In genomic region chr13:8785185-8785584, GRCm38 (mm10) we compare ENCODE assay signal across 8 mouse cellular contexts.
DNase-seq lines count a peak whose midpoint lies in the region; ATAC-seq and TF ChIP-seq lines count a peak whose summit lies in the region.

No protein-coding gene starts in this region.

- peak; percentile 27 to 32 for DNase-seq in B cell, adult 2 months
- peak; percentile 79 for DNase-seq in MEL (ENCODE audit: low read depth, low spot score)
- peak; percentile 59 to 62 for DNase-seq in cerebellum, adult 2 months
- peak; percentile 11 for DNase-seq in liver, embryonic 13.5 days

- peak; percentile 79 to 83 (median 82) for TF ChIP-seq CTCF in MEL (IDR thresholded peaks at IDR 0.05 in 2 of 3, conservative IDR thresholded peaks at IDR 0.05 in 1 of 3; ENCODE audit: control insufficient read depth in 1 of 3, insufficient read depth in 1 of 3, low read depth in 2 of 3, low read length in 3 of 3, poor library complexity in 1 of 3, severe bottlenecking in 1 of 3)
- peak; percentile 65 for TF ChIP-seq CTCF in cerebellum, adult 2 months (IDR thresholded peaks at IDR 0.05; ENCODE audit: borderline replicate concordance, insufficient read depth, low read depth, low read length)

- no peak overlapping the region for H3K9ac ChIP-seq in MEL (ENCODE audit: control insufficient read depth, low read depth, low read length, poor library complexity, severe bottlenecking)
- no peak overlapping the region for H3K9ac ChIP-seq in forebrain, embryonic 16.5 days (replicated peaks; ENCODE audit: low read depth, low read length)
- H3K9ac ChIP-seq in kidney, embryonic 16.5 days (replicated peaks; ENCODE audit: low read length): no peak overlapping the region
- no peak overlapping the region for H3K9ac ChIP-seq in liver, embryonic 13.5 days
- no peak overlapping the region for H3K9ac ChIP-seq in neural tube, embryonic 14.5 days (replicated peaks; ENCODE audit: low read depth, low read length)

- peaks cover 0 to 8% of the 10 kb centered on the region in 2 experiments; a peak in 1 of 4 replicates for H3K4me1 ChIP-seq in MEL (ENCODE audit: control insufficient read depth in 1 of 2, insufficient read depth in 2 of 2, low read length in 2 of 2)
- peaks cover 8% of the 10 kb centered on the region for H3K4me1 ChIP-seq in cerebellum, adult 2 months (ENCODE audit: control insufficient read depth, insufficient read depth, low read length)
- 0 out of 2 replicates have a peak, but pooled peaks cover 3% of the 10 kb centered on the region for H3K4me1 ChIP-seq in forebrain, embryonic 16.5 days (replicated peaks; ENCODE audit: control insufficient read depth, insufficient read depth, low read length)
- no peaks in the 10 kb centered on the region for H3K4me1 ChIP-seq in kidney, embryonic 16.5 days (ENCODE audit: insufficient read depth, low read length)
- H3K4me1 ChIP-seq in liver, embryonic 13.5 days (replicated peaks): no peaks in the 10 kb centered on the region
- H3K4me1 ChIP-seq in neural tube, embryonic 14.5 days (ENCODE audit: control insufficient read depth, insufficient read depth, low read length): 0 out of 2 replicates have a peak, but pooled peaks cover 2% of the 10 kb centered on the region

- 0 out of 2 replicates have a peak overlapping the region, but pooled peaks have one; percentile 12 for H3K4me2 ChIP-seq in forebrain, embryonic 16.5 days (ENCODE audit: low read length)
- no peak overlapping the region; the same call in 1 of the 2 replicates for H3K4me2 ChIP-seq in kidney, embryonic 16.5 days (replicated peaks; ENCODE audit: low read depth, low read length)
- H3K4me2 ChIP-seq in liver, embryonic 13.5 days: no peak overlapping the region
- no peak overlapping the region for H3K4me2 ChIP-seq in neural tube, embryonic 14.5 days (ENCODE audit: low read depth, low read length)

- no peaks in the 10 kb centered on the region for H3K9me3 ChIP-seq in MEL (replicated peaks; ENCODE audit: insufficient read depth, low read length)
- no peaks in the 10 kb centered on the region for H3K9me3 ChIP-seq in forebrain, embryonic 16.5 days (ENCODE audit: control insufficient read depth, low read length)
- no peaks in the 10 kb centered on the region for H3K9me3 ChIP-seq in kidney, embryonic 16.5 days (ENCODE audit: low read length)
- H3K9me3 ChIP-seq in liver, embryonic 13.5 days (replicated peaks): no peaks in the 10 kb centered on the region
- no peaks in the 10 kb centered on the region for H3K9me3 ChIP-seq in neural tube, embryonic 14.5 days (ENCODE audit: control insufficient read depth, low read length)

- H3K79me2 ChIP-seq in MEL (ENCODE audit: control insufficient read depth, insufficient read depth, low read length, poor library complexity): no peaks in the 10 kb centered on the region

- H3K27me3 ChIP-seq in MEL (ENCODE audit: control insufficient read depth in 1 of 2, insufficient read depth in 2 of 2, low read length in 2 of 2): peaks cover 0 to 2% of the 10 kb centered on the region in 2 experiments; a peak in 1 of 4 replicates
- H3K27me3 ChIP-seq in cerebellum, adult 2 months (ENCODE audit: control insufficient read depth, insufficient read depth, low read length): no peaks in the 10 kb centered on the region
- H3K27me3 ChIP-seq in forebrain, embryonic 16.5 days (replicated peaks; ENCODE audit: control insufficient read depth, insufficient read depth, low read length): 0 out of 2 replicates have a peak, but pooled peaks cover 2% of the 10 kb centered on the region
- H3K27me3 ChIP-seq in kidney, embryonic 16.5 days (ENCODE audit: insufficient read depth, low read length): no peaks in the 10 kb centered on the region
- H3K27me3 ChIP-seq in liver, embryonic 13.5 days: no peaks in the 10 kb centered on the region
- no peaks in the 10 kb centered on the region for H3K27me3 ChIP-seq in neural tube, embryonic 14.5 days (ENCODE audit: control insufficient read depth, insufficient read depth, low read length)

- TF ChIP-seq POLR2A in MEL (IDR thresholded peaks at IDR 0.05; ENCODE audit: control insufficient read depth in 1 of 2, insufficient read depth in 1 of 2, low read depth in 1 of 2, low read length in 2 of 2, poor library complexity in 1 of 2): no peak
- TF ChIP-seq POLR2A in cerebellum, adult 2 months (IDR thresholded peaks at IDR 0.05; ENCODE audit: borderline replicate concordance, insufficient read depth, low read length): no peak

- peak; percentile 74 for TF ChIP-seq RAD21 in MEL (IDR thresholded peaks at IDR 0.05; ENCODE audit: low read depth, low read length)

- WGBS in cerebellum, adult 2 months: 39% methylated on average over 9 of the region's 9 CpGs
- 37% methylated on average over 9 of the region's 9 CpGs for WGBS in forebrain, embryonic 16.5 days
- 25% methylated on average over 9 of the region's 9 CpGs for WGBS in kidney, embryonic 16.5 days
- WGBS in liver, embryonic 13.5 days (ENCODE audit: insufficient replicate concordance): 34% methylated on average over 9 of the region's 9 CpGs
- WGBS in neural tube, embryonic 14.5 days: 22% methylated on average over 9 of the region's 9 CpGs

- peaks cover 0 to 4% of the 10 kb centered on the region in 2 experiments; a peak in 1 of 4 replicates for H3K36me3 ChIP-seq in MEL (ENCODE audit: control insufficient read depth in 1 of 2, insufficient read depth in 2 of 2, low read length in 2 of 2)
- no peaks in the 10 kb centered on the region for H3K36me3 ChIP-seq in forebrain, embryonic 16.5 days (ENCODE audit: control insufficient read depth, insufficient read depth)
- H3K36me3 ChIP-seq in kidney, embryonic 16.5 days (ENCODE audit: insufficient read depth, low read length): no peaks in the 10 kb centered on the region
- no peaks in the 10 kb centered on the region for H3K36me3 ChIP-seq in liver, embryonic 13.5 days
- H3K36me3 ChIP-seq in neural tube, embryonic 14.5 days (ENCODE audit: control insufficient read depth, insufficient read depth, low read length): no peaks in the 10 kb centered on the region

- H3K27ac ChIP-seq in MEL (ENCODE audit: control insufficient read depth, low read depth, low read length): no peak overlapping the region
- no peak overlapping the region for H3K27ac ChIP-seq in cerebellum, adult 2 months (ENCODE audit: insufficient read depth, low read length)
- H3K27ac ChIP-seq in forebrain, embryonic 16.5 days (ENCODE audit: low read length): no peak overlapping the region
- H3K27ac ChIP-seq in kidney, embryonic 16.5 days (ENCODE audit: low read length): no peak overlapping the region
- no peak overlapping the region for H3K27ac ChIP-seq in liver, embryonic 13.5 days
- H3K27ac ChIP-seq in neural tube, embryonic 14.5 days (ENCODE audit: low read depth, low read length): no peak overlapping the region

- peak; percentile 87 for ATAC-seq in forebrain, embryonic 16.5 days
- peak; percentile 66; the same call in 1 of the 2 replicates for ATAC-seq in kidney, embryonic 16.5 days (ENCODE audit: low FRiP score, low TSS enrichment)
- ATAC-seq in liver, embryonic 13.5 days (ENCODE audit: low read depth): no peak
- ATAC-seq in neural tube, embryonic 14.5 days (ENCODE audit: low read depth): peak; percentile 86; the same call in 1 of the 2 replicates
- ATAC-seq in monocyte, adult 5-6 weeks (replicated peaks; ENCODE audit: insufficient number of reproducible peaks, low FRiP score, low TSS enrichment, poor library complexity, severe bottlenecking): no peak

- peak overlapping the region; percentile 34 to 39 for H3K4me3 ChIP-seq in MEL (ENCODE audit: control insufficient read depth in 1 of 2, insufficient read depth in 1 of 2, low read depth in 2 of 2, low read length in 2 of 2)
- H3K4me3 ChIP-seq in cerebellum, adult 2 months (replicated peaks; ENCODE audit: insufficient read depth, low read depth, low read length): no peak overlapping the region
- H3K4me3 ChIP-seq in forebrain, embryonic 16.5 days (replicated peaks; ENCODE audit: low read length): no peak overlapping the region
- no peak overlapping the region for H3K4me3 ChIP-seq in kidney, embryonic 16.5 days (ENCODE audit: low read length)
- H3K4me3 ChIP-seq in liver, embryonic 13.5 days (replicated peaks): no peak overlapping the region
- H3K4me3 ChIP-seq in neural tube, embryonic 14.5 days (ENCODE audit: low read depth, low read length): no peak overlapping the region

- TF ChIP-seq EP300 in MEL (IDR thresholded peaks at IDR 0.05; ENCODE audit: low read depth in 1 of 2, low read length in 2 of 2): no peak

TF ChIP-seq in MEL, 35 proteins besides CTCF, POLR2A, EP300 and RAD21 (continues in another document):
- TF ChIP-seq POLR2AphosphoS5 (IDR thresholded peaks at IDR 0.05; ENCODE audit: borderline replicate concordance, low read depth, low read length): no peak
- 0 out of 2 replicates have a peak, but pooled peaks have one; percentile 20 for TF ChIP-seq NRF1 (IDR thresholded peaks at IDR 0.05; ENCODE audit: insufficient read depth, low read depth, low read length, poor library complexity, severe bottlenecking)
- no peak for TF ChIP-seq USF1 (IDR thresholded peaks at IDR 0.05; ENCODE audit: low read depth, low read length)
- TF ChIP-seq GABPA (IDR thresholded peaks at IDR 0.05; ENCODE audit: low read depth, low read length): no peak
- no peak for TF ChIP-seq ETS1 (IDR thresholded peaks at IDR 0.05; ENCODE audit: low read depth, low read length)
- TF ChIP-seq SMC3 (IDR thresholded peaks at IDR 0.05; ENCODE audit: low read depth, low read length): peak; percentile 95
- no peak for TF ChIP-seq CHD1 (IDR thresholded peaks at IDR 0.05; ENCODE audit: low read depth, low read length)
- TF ChIP-seq ZC3H11A (IDR thresholded peaks at IDR 0.05; ENCODE audit: low read depth, low read length): peak; percentile 80
- TF ChIP-seq SIN3A (IDR thresholded peaks at IDR 0.05; ENCODE audit: low read length): no peak; the same call in 1 of the 2 replicates
- TF ChIP-seq JUND (IDR thresholded peaks at IDR 0.05; ENCODE audit: low read depth, low read length): no peak
- 0 out of 2 replicates have a peak, but pooled peaks have one; percentile 19 for TF ChIP-seq ELF1 (IDR thresholded peaks at IDR 0.05; ENCODE audit: low read depth, low read length)
- no peak for TF ChIP-seq RCOR1 (IDR thresholded peaks at IDR 0.05; ENCODE audit: low read depth, low read length)
- TF ChIP-seq ZNF384 (IDR thresholded peaks at IDR 0.05; ENCODE audit: low read depth, low read length): peak; percentile 20; the same call in 1 of the 2 replicates
- no peak for TF ChIP-seq MAX (IDR thresholded peaks at IDR 0.05; ENCODE audit: low read length)
- no peak for TF ChIP-seq MYB (IDR thresholded peaks at IDR 0.05; ENCODE audit: low read depth, low read length)
- TF ChIP-seq MEF2A (IDR thresholded peaks at IDR 0.05; ENCODE audit: extremely low read depth, insufficient replicate concordance, low read depth, low read length, poor library complexity, severe bottlenecking): no peak
- TF ChIP-seq ZMIZ1 (IDR thresholded peaks at IDR 0.05; ENCODE audit: low read depth, low read length): no peak
- TF ChIP-seq TAL1 (IDR thresholded peaks at IDR 0.05; ENCODE audit: low read length): no peak
- TF ChIP-seq BHLHE40 (IDR thresholded peaks at IDR 0.05; ENCODE audit: borderline replicate concordance, low read depth, low read length): 0 out of 2 replicates have a peak, but pooled peaks have one; percentile 32
- TF ChIP-seq POLR2AphosphoS2 (IDR thresholded peaks at IDR 0.05; ENCODE audit: low read length): no peak

Comparison
In these comparisons a context has a peak if more than half of its experiments do, and no peak if none do; other contexts are left out.
1. DNase-seq: peak in every context shown above with its lines; median percentile 79 in MEL; 60 in cerebellum, adult 2 months; 30 in B cell, adult 2 months; 11 in liver, embryonic 13.5 days.
2. H3K4me3 ChIP-seq: peak in MEL (2 of 2); none in cerebellum, adult 2 months (single experiment), forebrain, embryonic 16.5 days (single experiment), kidney, embryonic 16.5 days (single experiment), liver, embryonic 13.5 days (single experiment) and neural tube, embryonic 14.5 days (single experiment).
3. ATAC-seq: peak in forebrain, embryonic 16.5 days (single experiment), kidney, embryonic 16.5 days (single experiment) and neural tube, embryonic 14.5 days (single experiment); none in liver, embryonic 13.5 days (single experiment) and monocyte, adult 5-6 weeks (single experiment).